Comparison of ENCODE assay signal across 16 mouse cellular contexts in genomic region chr13:43637720-43638119, GRCm38 (mm10). TPM values are rescaled to one million over a fixed set of nuclear protein-coding genes. Genes with fewer than 3 reads are reported as not detected.
DNase-seq lines count a peak whose midpoint lies in the region.
"Had no signal": no experiment of that assay in that cellular context is flagged by ENCODE, and none has a peak within 500 bp of the region (broad histone marks: within the 10 kb centered on the region; RNA-seq: fewer than 3 reads in every experiment).

No protein-coding gene starts in this region.

- peak; percentile 60 to 66 for DNase-seq in cerebellum, adult 18-20 months
- no peak for DNase-seq in cerebellum, postnatal 4 days (ENCODE audit: low spot score in 2 of 2)
- peak; percentile 52 to 53 for DNase-seq in left cerebral cortex, adult 18-20 months (ENCODE audit: low spot score in 2 of 2)
- DNase-seq in left cerebral cortex, adult 11 months (ENCODE audit: low spot score), result no peak
- peak; percentile 47 for DNase-seq in layer of hippocampus, adult 9-10 months (ENCODE audit: low spot score)
- DNase-seq in right cerebral cortex, postnatal 25 days, result peak; percentile 39
- DNase-seq in urinary bladder, adult 2 months (ENCODE audit: low spot score), result no peak
- no peak for DNase-seq in embryo, embryonic 9.5 days (ENCODE audit: extremely low spot score)
- DNase-seq: adrenal gland, postnatal 36 days; kidney, adult 11 months; kidney, postnatal 14 days; lung, embryonic 14.5 days; midbrain, embryonic 14.5 days; spleen, adult 18-20 months; thymus, postnatal 25 days had no signal

RNA-seq across cellular contexts. Expression of gene Rnf182, which starts 22.2 kb away (rescaled TPM):
- 1 to 10 TPM; 8.1 to 9.9 TPM for total RNA-seq in left cerebral cortex, adult 18-20 months (2021)
- 0.60 and 0.83 TPM in 2 replicates for polyA plus RNA-seq in urinary bladder, adult 2 months (2012; rRNA removed)
- polyA plus RNA-seq: macrophage had no signal

Comparison
In these comparisons a context has a peak if more than half of its experiments do, and no peak if none do; other contexts are left out.
1. DNase-seq: peak in cerebellum, adult 18-20 months (2 of 2), left cerebral cortex, adult 18-20 months (2 of 2), layer of hippocampus, adult 9-10 months (single experiment) and right cerebral cortex, postnatal 25 days (single experiment); none in cerebellum, postnatal 4 days (0 of 2), left cerebral cortex, adult 11 months (single experiment), urinary bladder, adult 2 months (single experiment) and embryo, embryonic 9.5 days (single experiment).